Mouse (Mus musculus): Measurements from ENCODE around the gene Kalrn.
"Not testable (repeated sequence)": the region's sequence is repeated elsewhere in the genome, so short reads cannot be mapped to it uniquely, and the experiment has no call there.

The Kalrn gene

DNA sequence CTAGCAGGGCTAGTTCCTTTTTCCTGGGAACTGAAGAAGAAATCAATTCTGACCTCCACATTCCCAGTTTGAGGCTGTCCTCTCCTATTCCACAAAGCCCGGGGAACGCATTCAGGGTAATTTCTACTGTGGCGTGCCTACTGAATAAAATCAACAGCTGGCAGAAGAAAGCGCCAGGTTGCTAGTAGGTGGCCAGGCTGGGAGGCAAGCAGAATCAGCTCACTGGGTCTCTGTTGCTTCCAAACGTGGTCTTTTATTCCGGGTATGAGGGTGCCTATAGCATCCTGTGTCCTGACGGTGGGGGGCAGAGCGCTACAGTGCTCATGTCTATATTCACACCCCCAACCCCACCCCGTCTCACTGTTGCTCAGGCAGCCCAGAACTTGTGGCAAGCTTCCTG lies 460.2 kb downstream of the Kalrn start:
- DNase-seq (ENCODE audit: low read depth, low spot score) = no peak

DNA sequence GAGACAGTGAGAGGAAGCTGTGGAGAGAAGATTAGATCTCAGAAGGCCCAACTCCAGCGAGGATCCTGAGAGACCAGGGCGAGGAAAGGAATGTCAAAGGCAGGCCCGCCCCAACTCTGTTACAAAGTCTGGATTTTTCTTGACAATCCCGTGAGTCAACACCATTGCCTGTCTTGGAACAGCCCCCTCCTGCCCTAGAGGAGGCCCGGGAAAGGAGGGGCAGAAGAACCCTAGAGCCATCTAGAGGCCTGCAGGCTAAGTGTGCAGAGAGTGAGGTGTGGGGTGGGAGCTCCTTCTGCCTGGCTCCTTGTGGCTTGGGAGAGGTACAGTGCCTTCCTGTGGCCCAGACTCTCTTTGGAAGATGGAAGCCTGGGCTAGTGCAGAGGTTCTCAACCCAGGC lies 460.8 kb downstream of the Kalrn start:
- no peak for DNase-seq (ENCODE audit: low read depth, low spot score)

DNA sequence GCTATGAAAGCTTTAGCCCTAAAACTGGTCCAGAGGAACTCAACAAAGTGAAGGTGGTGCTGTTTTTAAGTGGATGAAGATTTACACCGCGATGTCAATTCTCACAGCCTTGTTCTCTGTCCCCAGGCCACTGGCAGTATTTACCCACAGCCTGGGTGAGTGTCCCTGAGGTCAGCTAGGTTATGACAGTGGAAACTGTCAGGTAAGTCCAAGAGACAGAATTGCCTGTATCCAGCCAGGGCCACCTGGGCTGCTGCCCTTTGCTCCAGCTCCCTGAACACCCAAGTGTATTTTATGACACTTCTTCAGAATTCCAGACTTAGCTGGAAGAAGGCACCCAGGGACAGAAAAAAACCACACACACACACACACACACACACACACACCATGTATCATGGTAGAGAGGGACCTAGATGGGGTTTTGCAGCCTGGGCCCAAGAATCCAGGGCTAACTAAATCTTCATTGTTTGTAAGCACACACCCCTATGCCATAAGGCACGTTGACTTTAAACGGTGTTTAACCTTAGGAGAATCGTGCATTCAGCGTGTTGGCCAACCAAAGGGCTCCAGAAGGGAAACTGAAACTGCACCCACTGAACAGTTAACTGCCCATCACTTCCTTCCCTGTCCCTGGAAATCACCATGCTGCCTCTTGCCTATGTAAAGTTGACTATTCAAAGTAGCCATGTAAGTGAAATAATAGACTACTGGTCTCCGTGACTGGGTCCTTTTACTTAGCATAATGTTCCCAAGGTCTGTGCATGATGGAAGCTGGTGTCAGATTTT lies 462.3 kb downstream of the Kalrn start:
- DNase-seq (ENCODE audit: low read depth, low spot score) = no peak

DNA sequence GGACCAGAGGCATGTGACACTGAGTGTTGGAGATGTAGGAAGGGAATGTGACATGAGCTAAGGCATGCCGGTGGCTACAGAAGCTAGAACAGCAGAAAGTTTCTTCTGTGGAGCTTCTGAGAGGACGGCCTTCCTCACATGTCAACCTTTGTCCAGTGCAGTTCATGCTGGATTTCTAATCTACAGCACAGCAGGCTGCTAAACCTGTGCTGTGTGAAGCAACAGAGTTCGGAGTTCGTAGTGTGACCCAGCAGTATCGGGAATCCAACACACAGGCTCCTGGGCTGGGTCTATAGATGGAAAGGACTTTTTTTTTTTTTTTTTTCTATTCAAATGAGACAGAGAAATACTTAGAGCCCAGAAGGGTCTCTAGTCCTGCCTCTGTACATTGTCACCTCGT lies 468.9 kb downstream of the Kalrn start:
- DNase-seq (ENCODE audit: low read depth, low spot score) = no peak

DNA sequence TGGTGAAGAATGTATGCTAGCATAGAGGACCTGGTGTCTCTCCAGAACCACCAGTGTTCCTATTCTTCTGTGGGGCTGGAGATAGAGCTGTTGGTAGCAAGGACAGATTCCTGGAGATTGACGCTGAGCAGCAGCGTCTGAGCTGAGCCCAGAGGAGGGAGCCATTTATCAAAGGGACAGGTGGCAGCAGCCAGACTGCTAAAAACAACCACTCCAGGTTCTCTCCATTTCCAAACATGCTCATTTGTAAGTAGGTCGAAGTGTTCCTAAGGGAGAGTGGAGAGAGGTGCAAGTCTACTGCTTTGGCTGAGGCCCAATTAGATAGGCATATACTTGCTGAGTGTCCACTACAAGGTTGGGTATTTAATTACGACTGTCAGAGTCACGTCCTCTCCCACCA lies 470.6 kb downstream of the Kalrn start:
- no peak for DNase-seq (ENCODE audit: low read depth, low spot score)

DNA sequence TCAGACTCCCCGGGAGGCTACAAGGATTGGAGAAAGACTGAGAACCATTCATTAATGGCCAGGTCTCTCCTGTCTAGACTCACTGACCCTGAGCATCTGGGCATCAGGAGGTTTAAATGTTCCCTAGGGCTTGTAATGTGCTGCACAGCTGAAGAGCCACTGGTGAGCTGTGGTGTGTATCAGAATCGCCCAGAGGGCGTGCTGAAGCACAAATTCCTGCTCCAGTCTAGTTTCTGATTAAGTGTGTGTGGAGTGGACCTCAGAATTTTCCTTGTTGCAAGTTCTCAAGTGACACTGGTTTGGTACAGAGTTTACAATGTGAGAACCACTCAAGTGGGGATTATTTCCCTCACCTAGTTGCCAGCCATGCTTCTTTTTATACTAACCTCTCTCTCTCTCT lies 473.5 kb downstream of the Kalrn start:
- DNase-seq (ENCODE audit: low read depth, low spot score) = no peak

DNA sequence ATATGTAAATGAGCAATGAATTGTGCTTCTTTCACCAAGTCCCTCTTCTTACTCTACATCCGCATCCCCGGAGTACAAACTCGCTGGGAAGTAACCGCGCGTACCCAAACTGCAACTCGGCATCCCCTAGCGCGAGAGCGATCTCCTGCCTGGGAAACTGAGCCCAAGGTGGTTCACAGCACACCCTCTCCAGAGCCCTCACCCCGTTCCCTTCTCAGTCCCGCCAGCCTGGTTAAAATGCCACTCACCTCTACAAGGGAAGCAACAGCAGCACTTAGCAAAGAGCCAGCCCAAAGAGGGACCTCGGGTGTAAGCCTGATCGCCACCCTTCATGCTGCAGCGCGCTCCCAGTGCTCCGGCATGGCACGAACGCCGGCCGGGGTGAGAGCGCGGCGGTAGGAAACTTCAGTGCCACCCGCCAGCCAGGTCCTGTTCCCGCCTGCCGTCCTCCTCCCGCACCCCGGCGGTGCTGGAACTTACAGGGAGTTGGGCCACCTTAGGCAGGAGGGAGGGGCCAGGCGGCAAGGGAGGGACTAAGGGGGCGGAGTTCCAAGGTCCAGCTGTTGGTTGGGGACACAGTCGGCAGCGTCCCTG lies 477.7 kb downstream of the Kalrn start:
- peak; percentile 37 for DNase-seq (ENCODE audit: low read depth, low spot score)

DNA sequence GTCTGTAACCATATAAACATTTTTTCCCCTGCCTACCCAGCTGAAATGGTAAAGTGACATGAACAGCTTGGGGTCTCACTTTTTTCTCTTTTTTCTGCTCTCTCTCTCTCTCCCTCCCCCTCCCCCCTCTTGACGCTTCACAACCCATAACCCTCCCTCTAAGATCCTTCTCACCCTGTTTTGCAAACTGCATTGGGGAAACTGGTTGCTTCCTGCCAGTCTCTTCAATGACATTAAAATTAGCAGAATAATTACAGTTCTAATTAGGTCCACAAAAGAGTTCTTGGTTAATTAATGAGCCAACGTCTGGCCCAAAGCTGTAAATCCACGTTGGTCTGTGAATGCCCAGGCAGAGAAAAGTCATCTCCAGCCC lies 478.3 kb downstream of the Kalrn start:
- no peak for DNase-seq (ENCODE audit: low read depth, low spot score)

DNA sequence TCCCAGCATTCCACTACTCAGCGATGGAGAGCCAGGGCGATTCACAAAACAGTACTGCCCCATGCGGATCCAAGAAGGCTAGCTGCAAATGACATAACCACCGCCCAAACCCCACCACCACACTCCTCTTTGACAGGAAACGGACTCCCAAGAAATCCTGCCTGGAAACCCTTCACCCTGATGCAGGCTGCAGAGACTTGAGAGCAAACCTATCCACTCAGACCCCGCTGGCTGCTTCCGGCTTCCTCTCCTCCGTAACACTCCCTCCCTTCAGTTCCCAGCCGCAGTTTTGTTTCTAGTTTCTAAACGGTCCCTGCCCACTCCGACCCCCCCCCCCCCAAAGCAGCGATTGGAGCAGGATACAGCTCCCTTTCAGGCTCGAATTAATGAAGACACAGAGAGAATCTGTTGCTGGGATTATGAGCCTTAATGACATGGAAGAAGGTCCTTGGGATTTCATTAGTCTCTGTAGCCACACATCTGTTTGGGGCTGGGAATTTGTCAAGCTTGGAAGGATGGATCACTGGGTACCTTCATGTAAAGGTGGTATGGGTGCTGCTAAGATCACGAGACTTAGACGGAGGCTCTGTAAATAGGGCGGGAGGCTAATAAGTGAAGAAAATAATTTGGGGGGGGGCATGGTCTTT lies 478.8 kb downstream of the Kalrn start:
- peak; percentile 33 for DNase-seq (ENCODE audit: low read depth, low spot score)

DNA sequence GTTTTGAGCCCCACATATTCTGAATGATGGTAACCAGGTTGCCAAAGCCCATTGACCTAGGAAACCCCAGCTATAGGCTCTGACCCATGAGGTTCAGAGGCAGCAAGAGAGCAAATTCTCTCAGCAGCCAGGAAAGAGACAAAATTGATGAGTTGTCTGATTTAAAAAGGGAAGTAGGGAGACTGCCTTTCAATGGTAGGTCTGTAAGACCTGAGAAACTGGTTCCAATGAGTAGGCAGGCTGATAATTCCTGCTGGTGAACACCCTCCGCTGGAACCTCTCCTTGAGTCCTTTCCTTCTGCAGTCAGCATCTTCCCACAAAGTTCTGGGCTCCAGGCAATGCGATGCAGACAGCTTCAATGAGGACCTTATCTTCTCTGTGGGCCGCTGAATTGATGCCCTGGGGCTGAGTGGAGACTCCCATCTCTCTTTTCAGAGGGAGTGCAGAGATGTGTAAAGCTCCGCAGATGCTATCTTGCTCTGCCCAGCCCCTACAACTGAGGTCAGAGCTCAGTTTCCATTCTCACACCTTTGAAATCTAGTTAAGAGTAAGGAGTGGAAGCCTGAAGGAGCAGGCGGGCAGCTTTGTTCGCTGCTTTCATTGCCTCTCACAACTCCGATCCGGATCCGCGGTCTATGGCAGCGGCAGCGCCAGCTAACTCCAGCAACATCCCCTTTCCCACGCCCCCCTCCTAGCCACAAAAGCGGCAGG lies 479.4 kb downstream of the Kalrn start:
- peak; percentile 25 for DNase-seq (ENCODE audit: low read depth, low spot score)

DNA sequence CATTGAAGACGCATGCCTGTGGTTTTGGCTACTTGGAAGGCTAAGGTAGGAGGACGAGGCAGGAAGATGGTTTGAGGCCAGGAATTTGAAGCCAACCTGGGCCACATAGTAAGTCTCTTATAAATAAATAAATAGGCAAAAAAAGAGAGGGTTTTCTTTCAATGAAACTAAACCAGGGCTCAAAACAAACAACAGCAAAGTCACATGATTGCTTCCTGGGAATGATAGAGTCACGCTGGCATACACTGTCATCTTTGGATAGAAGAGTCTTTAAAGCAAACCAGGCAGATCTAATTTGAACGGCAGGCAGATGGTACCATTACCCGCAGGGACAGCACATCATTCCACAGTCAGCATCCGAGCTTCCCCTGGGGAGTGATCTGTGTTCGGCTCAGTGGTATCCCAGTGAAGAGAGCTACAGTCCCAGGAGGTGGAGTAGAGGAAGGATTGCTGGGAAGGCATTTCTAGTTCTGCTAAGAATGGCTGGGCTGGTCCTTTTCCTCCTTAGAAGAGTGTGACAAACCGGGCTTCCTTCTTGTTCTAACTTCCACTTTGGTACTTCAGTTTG lies 483.7 kb downstream of the Kalrn start:
- no peak for DNase-seq (ENCODE audit: low read depth, low spot score)

DNA sequence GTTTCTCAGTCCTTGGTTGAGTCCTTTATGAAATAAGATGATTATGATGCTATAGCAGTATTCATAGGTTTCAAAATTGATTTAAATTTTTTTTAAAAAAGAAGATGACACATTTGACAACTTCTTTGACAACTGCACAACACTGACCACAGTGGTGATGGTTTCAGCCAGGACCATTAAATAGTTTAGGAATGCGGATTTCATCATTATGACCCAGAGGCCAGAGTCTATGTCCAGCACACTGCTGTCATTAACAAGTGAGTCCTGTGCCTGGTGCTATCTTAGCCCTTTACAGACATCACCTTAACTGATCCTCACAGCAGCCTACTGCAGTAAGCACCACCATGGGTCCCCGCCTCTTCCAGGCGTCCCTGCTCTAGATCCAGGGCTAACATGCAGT lies 484.3 kb downstream of the Kalrn start:
- DNase-seq (ENCODE audit: low read depth, low spot score) = no peak

DNA sequence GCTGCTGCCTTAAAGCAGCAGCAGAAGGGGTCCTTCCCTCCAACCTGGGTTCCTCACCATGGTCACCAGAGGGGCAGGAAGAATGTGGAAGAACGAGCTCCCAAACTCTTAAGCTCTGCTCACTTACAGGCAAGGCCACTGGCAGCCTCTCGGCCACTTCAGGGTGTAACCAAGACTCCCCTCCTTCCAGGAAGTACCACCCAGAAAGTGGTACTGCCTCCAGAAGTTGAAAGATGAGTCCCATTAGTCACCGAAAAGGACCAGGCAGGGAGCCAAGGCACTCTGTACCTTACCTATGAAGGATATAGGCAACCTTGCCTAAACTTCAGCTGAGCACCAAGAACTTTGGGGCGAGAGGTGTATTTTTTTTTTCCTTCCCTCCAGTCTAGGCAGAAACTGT lies 485.0 kb downstream of the Kalrn start:
- DNase-seq (ENCODE audit: low read depth, low spot score) = no peak

DNA sequence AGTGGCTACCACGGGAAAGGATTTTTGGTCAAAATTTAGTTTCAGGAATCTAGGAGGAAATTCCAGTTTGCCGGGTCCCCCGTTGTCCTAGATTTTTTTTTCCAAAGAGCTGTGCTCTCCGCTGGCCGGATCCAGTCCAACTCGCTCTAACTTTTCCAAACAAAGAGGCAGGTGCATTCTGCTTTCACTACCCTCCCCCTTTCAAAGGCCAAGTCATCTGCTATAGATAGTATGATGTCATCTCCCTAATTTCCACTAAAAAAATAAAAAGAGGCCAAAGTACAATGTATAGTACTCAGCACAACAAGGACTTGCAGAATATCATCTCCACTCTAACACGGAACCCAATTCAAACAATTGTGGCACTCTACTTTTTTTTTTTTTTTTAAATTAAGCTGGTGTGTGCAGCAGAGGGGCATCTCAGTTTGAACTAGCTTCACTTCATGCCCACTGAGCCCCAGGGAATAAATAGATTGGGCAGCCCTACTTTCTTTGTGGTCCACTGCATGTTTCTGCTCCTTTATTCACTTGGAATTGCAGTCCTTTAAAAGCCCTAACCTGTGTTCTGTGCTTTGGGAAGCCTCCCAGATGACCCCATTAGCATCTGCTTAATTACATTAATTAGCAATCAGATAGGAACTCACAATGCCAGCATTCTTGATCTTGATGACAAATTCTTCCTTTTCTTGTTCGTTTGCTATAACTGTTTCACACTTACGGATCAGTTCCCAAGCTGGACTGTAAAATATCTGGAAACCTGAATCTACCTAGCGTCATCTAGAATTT lies 489.0 kb downstream of the Kalrn start:
- no peak for DNase-seq (ENCODE audit: low read depth, low spot score)

DNA sequence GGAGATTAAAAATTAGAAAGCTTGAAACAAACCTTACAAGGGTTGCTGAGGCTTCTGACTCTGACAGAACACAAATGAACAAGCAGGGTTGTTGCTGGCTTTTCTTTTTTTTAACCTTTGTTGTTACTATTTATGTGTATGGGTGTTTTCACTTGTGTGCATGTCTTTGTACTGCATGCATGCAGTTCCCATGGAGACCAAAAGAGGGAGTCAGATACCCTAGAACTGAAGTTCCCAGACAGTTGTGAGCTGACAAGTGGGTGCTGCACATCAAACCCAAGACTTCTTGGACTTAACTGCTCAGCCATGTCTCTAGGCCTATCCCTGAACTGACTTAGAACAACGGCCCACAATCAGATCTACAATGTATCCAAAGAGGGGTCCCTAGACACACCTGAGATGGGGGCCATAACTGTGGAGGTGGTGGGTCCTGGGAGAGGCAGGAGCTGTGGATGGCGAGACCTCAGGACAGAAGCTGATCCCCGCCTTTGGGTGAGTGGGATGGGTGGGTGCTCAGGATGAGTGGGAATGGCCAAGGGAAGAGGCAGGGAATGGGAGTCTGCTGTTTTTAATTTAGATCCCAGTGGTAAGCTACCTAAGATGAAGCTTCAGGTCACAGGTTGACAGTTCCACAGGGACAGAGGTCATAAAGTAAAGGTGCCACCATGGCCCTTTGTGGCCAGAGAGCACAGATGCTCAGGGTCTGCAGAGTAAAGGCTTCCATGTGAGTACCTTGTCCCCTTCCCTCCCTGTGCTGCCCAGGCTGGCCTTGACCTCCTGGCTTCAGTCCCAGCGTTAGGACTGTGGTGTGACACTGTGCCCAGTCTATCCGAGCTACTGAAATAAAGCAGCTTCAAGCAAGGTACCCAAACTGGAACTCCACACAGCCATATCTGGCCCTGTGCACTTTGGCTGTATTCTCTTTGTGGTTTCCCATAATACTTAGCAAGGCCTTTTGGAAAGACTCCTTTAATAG lies 490.6 kb downstream of the Kalrn start:
- no peak for DNase-seq (ENCODE audit: low read depth, low spot score)

DNA sequence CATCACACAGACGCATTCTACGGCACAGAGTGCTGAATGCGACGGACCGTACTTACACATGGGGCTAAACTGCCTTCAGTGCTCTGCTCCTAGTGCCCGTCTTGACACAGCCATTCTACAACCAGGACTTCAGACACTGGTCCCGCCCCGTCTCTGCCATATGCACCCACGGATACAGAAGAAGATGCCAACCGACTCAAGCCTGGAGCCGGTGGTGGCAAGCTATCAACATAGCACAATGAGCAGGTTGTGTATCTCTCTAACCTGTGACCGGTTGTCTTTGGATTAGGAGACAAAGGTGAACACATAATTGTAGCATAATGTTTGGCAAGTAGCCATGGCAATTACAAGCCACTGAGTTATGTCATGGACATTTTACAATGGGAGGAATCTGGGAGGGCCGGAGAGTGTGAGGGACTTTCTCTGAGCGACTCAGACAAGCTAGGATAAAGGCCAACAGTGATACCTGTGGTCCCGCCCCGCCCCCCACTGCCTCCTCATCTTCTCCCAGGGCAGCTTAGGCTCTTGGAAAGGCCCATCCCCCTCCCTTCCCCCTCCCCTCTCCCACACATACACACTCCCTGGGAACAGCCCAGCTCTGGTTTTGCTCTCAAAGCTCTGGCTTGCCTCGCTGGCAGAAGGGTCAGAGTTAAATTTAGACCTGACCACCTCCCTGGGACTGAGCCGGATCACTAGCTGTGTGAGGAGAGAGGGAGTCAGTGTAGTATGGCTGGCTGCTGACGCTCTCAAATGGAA lies 491.5 kb downstream of the Kalrn start:
- DNase-seq (ENCODE audit: low read depth, low spot score) = no peak

DNA sequence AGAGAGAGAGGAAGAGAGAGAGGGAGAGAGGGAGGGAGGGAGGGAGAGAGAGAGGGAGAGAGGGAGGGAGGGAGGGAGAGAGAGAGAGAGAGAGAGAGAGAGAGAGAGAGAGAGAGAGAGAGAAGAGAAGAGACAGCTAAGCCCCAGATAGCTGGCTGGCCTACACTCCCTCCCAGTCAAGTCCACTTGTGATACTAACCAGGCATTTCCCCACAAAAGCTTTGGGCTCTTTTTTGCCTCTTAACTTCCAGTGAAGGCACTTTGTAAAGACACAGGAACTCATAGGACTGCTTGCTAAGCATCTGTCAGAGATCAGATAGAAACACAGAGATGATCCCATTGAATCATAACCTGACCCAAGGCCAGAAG lies 492.0 kb downstream of the Kalrn start:
- DNase-seq (ENCODE audit: low read depth, low spot score) = not testable (repeated sequence)

DNA sequence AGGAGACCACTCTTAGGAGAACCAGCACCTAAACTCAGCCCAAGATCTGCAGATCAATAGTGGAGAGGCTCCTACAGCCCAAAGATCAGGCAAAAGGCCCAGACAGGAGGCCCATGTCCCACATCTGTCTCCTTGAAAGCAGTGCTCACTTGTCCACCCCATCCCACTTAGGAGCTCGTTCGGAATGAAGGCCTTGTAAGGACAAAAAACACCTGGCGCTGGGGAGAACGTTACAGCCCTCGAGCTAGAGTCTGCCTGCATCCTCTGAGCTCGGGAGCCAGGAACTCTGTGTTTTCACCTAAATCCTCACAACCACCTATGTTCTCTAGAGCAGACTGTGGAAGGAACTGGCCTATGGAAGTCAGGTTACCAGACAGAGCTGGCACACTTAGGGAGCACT lies 492.5 kb downstream of the Kalrn start:
- no peak for DNase-seq (ENCODE audit: low read depth, low spot score)

DNA sequence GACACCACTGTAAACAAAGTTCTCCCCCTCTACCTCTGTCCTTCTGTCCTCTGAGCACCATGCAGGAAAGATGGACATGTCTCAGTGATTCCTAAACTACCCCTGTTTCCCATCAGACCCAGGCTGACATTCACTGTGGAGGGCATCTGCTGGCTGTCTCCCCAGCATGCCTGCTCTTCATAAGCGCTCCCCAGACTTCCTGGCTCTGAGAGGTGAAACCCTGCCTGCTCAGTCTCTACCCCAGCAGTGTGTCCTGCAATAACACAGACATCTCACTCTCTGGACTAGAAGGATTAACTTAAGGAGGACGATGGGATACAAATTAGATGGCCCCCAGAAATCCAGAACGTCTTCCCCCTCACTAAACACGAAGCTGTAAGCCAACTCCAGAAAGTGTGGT lies 493.8 kb downstream of the Kalrn start:
- no peak for DNase-seq (ENCODE audit: low read depth, low spot score)

Measured in CD4-positive helper T cell, adult 2 months (primary cell).